Comparison of ENCODE assay signal across 10 mouse cellular contexts in genomic region chr11:60706696-60707480, GRCm38 (mm10). TPM values are rescaled to one million over a fixed set of nuclear protein-coding genes. Genes with fewer than 3 reads are reported as not detected.
DNase-seq lines count a peak whose midpoint lies in the region; ATAC-seq and TF ChIP-seq lines count a peak whose summit lies in the region.
"Had no signal": no experiment of that assay in that cellular context is flagged by ENCODE, and none has a peak within 500 bp of the region (broad histone marks: within the 10 kb centered on the region; RNA-seq: fewer than 3 reads in every experiment).

No protein-coding gene starts in this region.

- no peak overlapping the region for H3K27ac ChIP-seq in intestine, embryonic 14.5 days (ENCODE audit: low read depth)
- no peak overlapping the region for H3K27ac ChIP-seq in intestine, embryonic 15.5 days
- no peak overlapping the region for H3K27ac ChIP-seq in midbrain, embryonic 12.5 days (replicated peaks)
- H3K27ac ChIP-seq in midbrain, postnatal 0 days (ENCODE audit: low read depth, low read length): no peak overlapping the region
- H3K27ac ChIP-seq in embryonic fibroblast, embryonic 13.5 days (ENCODE audit: insufficient read depth, low read length): peak overlapping the region; percentile 69
- H3K27ac ChIP-seq in hindbrain, embryonic 16.5 days (ENCODE audit: low read depth, low read length): no peak overlapping the region
- H3K27ac ChIP-seq: lung, embryonic 15.5 days had no signal

- no peak for TF ChIP-seq CTCF in midbrain, postnatal 0 days (IDR thresholded peaks at IDR 0.05)
- TF ChIP-seq CTCF in embryonic fibroblast, embryonic 13.5 days (IDR thresholded peaks at IDR 0.05; ENCODE audit: borderline replicate concordance, insufficient read depth, low read length): no peak

- H3K9me3 ChIP-seq in intestine, embryonic 14.5 days (ENCODE audit: control insufficient read depth, low read length): no peaks in the 10 kb centered on the region
- H3K9me3 ChIP-seq in intestine, embryonic 15.5 days: no peaks in the 10 kb centered on the region
- no peaks in the 10 kb centered on the region for H3K9me3 ChIP-seq in midbrain, embryonic 12.5 days
- no peaks in the 10 kb centered on the region for H3K9me3 ChIP-seq in midbrain, postnatal 0 days (ENCODE audit: low read length)
- no peaks in the 10 kb centered on the region for H3K9me3 ChIP-seq in hindbrain, embryonic 16.5 days (ENCODE audit: control insufficient read depth, low read length)
- H3K9me3 ChIP-seq: lung, embryonic 15.5 days had no signal

- no peak overlapping the region for H3K4me3 ChIP-seq in intestine, embryonic 14.5 days (ENCODE audit: low read depth, low read length)
- H3K4me3 ChIP-seq in intestine, embryonic 15.5 days (replicated peaks): no peak overlapping the region
- H3K4me3 ChIP-seq in midbrain, embryonic 12.5 days: no peak overlapping the region
- H3K4me3 ChIP-seq in midbrain, postnatal 0 days (ENCODE audit: low read depth, low read length): no peak overlapping the region
- H3K4me3 ChIP-seq in embryonic fibroblast, embryonic 13.5 days (ENCODE audit: insufficient read depth, low read length): no peak overlapping the region
- H3K4me3 ChIP-seq in hindbrain, embryonic 16.5 days (ENCODE audit: low read length): no peak overlapping the region
- H3K4me3 ChIP-seq: lung, embryonic 15.5 days had no signal

- H3K36me3 ChIP-seq in intestine, embryonic 14.5 days (ENCODE audit: control insufficient read depth, insufficient read depth, low read length): peaks cover 91% of the 10 kb centered on the region
- peaks cover 49% of the 10 kb centered on the region for H3K36me3 ChIP-seq in intestine, embryonic 15.5 days
- H3K36me3 ChIP-seq in midbrain, embryonic 12.5 days: peaks cover 83% of the 10 kb centered on the region
- peaks cover 73% of the 10 kb centered on the region for H3K36me3 ChIP-seq in midbrain, postnatal 0 days (ENCODE audit: insufficient read depth, low read length)
- H3K36me3 ChIP-seq in hindbrain, embryonic 16.5 days (ENCODE audit: control insufficient read depth, insufficient read depth, low read length): peaks cover 52% of the 10 kb centered on the region

- no peaks in the 10 kb centered on the region for H3K27me3 ChIP-seq in intestine, embryonic 14.5 days (replicated peaks; ENCODE audit: control insufficient read depth, insufficient read depth, low read length)
- H3K27me3 ChIP-seq in intestine, embryonic 15.5 days (replicated peaks): no peaks in the 10 kb centered on the region
- H3K27me3 ChIP-seq in midbrain, embryonic 12.5 days: no peaks in the 10 kb centered on the region
- H3K27me3 ChIP-seq in midbrain, postnatal 0 days (ENCODE audit: insufficient read depth, low read length): no peaks in the 10 kb centered on the region
- no peaks in the 10 kb centered on the region for H3K27me3 ChIP-seq in hindbrain, embryonic 16.5 days (replicated peaks; ENCODE audit: control insufficient read depth, insufficient read depth, low read length)
- H3K27me3 ChIP-seq: lung, embryonic 15.5 days had no signal

- no peak for DNase-seq in intestine, embryonic 14.5 days (ENCODE audit: low spot score)
- DNase-seq in midbrain, postnatal 0 days (ENCODE audit: low spot score): no peak
- DNase-seq in layer of hippocampus, postnatal 10 days (ENCODE audit: low spot score in 2 of 2): peak; percentile 5 to 8
- no peak for DNase-seq in embryo, embryonic 11 days
- DNase-seq: thymus, postnatal 14 days had no signal

- H3K9ac ChIP-seq in intestine, embryonic 14.5 days (ENCODE audit: low read length): no peak overlapping the region
- no peak overlapping the region for H3K9ac ChIP-seq in intestine, embryonic 15.5 days
- H3K9ac ChIP-seq in midbrain, embryonic 12.5 days (replicated peaks): 0 out of 2 replicates have a peak overlapping the region, but pooled peaks have one; percentile 11
- H3K9ac ChIP-seq in midbrain, postnatal 0 days (replicated peaks; ENCODE audit: low read length, poor library complexity, severe bottlenecking): no peak overlapping the region
- H3K9ac ChIP-seq in hindbrain, embryonic 16.5 days (ENCODE audit: low read depth, low read length): no peak overlapping the region
- H3K9ac ChIP-seq: lung, embryonic 15.5 days had no signal

- WGBS in intestine, embryonic 14.5 days: 90% methylated on average over 14 of the region's 14 CpGs
- WGBS in intestine, embryonic 15.5 days: 90% methylated on average over 14 of the region's 14 CpGs
- WGBS in midbrain, embryonic 12.5 days: 86% methylated on average over 14 of the region's 14 CpGs
- WGBS in midbrain, postnatal 0 days: 87% methylated on average over 13 of the region's 14 CpGs
- WGBS in hindbrain, embryonic 16.5 days: 93% methylated on average over 14 of the region's 14 CpGs

- no peaks in the 10 kb centered on the region; the same call in 1 of the 2 replicates for H3K4me1 ChIP-seq in intestine, embryonic 14.5 days (replicated peaks; ENCODE audit: control insufficient read depth, insufficient read depth, low read length)
- H3K4me1 ChIP-seq in intestine, embryonic 15.5 days (replicated peaks): peaks cover 2% of the 10 kb centered on the region; the same call in 1 of the 2 replicates
- peaks cover 21% of the 10 kb centered on the region for H3K4me1 ChIP-seq in midbrain, embryonic 12.5 days
- no peaks in the 10 kb centered on the region for H3K4me1 ChIP-seq in midbrain, postnatal 0 days (ENCODE audit: insufficient read depth, low read length)
- H3K4me1 ChIP-seq in embryonic fibroblast, embryonic 13.5 days (ENCODE audit: control insufficient read depth, insufficient read depth, low read length): peaks cover 13% of the 10 kb centered on the region
- peaks cover 7% of the 10 kb centered on the region for H3K4me1 ChIP-seq in hindbrain, embryonic 16.5 days (ENCODE audit: control insufficient read depth, insufficient read depth, low read depth, low read length)

- no peak for TF ChIP-seq POLR2A in embryonic fibroblast, embryonic 13.5 days (IDR thresholded peaks at IDR 0.05; ENCODE audit: low read depth, low read length)

- peak; percentile 44; the same call in 1 of the 2 replicates for ATAC-seq in intestine, embryonic 14.5 days (replicated peaks; ENCODE audit: low FRiP score, low TSS enrichment, low read depth)
- no peak for ATAC-seq in intestine, embryonic 15.5 days
- no peak for ATAC-seq in midbrain, embryonic 12.5 days (ENCODE audit: low FRiP score, low read depth)
- ATAC-seq in midbrain, postnatal 0 days (ENCODE audit: low FRiP score): no peak
- ATAC-seq in hindbrain, embryonic 16.5 days: no peak

- no peak overlapping the region for H3K4me2 ChIP-seq in intestine, embryonic 14.5 days (ENCODE audit: low read length)
- no peak overlapping the region for H3K4me2 ChIP-seq in intestine, embryonic 15.5 days (replicated peaks)
- H3K4me2 ChIP-seq in midbrain, embryonic 12.5 days (replicated peaks): no peak overlapping the region
- H3K4me2 ChIP-seq in midbrain, postnatal 0 days (ENCODE audit: low read depth, low read length, poor library complexity, severe bottlenecking): no peak overlapping the region
- no peak overlapping the region for H3K4me2 ChIP-seq in hindbrain, embryonic 16.5 days (ENCODE audit: low read length)
- H3K4me2 ChIP-seq: lung, embryonic 15.5 days had no signal

RNA-seq across cellular contexts. Expression of gene Llgl1, which starts 7.4 kb away (rescaled TPM):
- polyA plus RNA-seq in intestine, embryonic 14.5 days (2014; fragmentation: Nextera tagmentation; extraction: Ambion mirVana): 53.7 and 53.8 TPM in 2 replicates
- polyA plus RNA-seq in intestine, embryonic 15.5 days (2015; fragmentation: Nextera tagmentation; extraction: Ambion mirVana): 32.6 and 34.3 TPM in 2 replicates
- polyA plus RNA-seq in midbrain, embryonic 12.5 days (2016; fragmentation: Nextera tagmentation; extraction: Ambion mirVana): 135 TPM in 2 replicates
- 38.0 and 46.8 TPM in 2 replicates for total RNA-seq in midbrain, postnatal 0 days (2014; rRNA removed)
- 25.8 and 26.8 TPM in 2 replicates for polyA plus RNA-seq in midbrain, postnatal 0 days (2015; fragmentation: Nextera tagmentation; extraction: Ambion mirVana)
- 26.6 and 32.2 TPM in 2 replicates for polyA plus RNA-seq in embryonic fibroblast, embryonic 13.5 days (2011; ENCODE audit: insufficient read length, low read depth, missing spikeins)
- total RNA-seq in layer of hippocampus, postnatal 10 days (2021): 10 to 100 TPM; 42.5 to 47.3 TPM
- polyA plus RNA-seq in hindbrain, embryonic 16.5 days (2015; fragmentation: Nextera tagmentation; extraction: Ambion mirVana): 42.9 and 52.3 TPM in 2 replicates

RNA-seq across cellular contexts. Expression of gene Flii, which starts 20.2 kb away (rescaled TPM):
- 87.2 and 91.8 TPM in 2 replicates for polyA plus RNA-seq in intestine, embryonic 14.5 days (2014; fragmentation: Nextera tagmentation; extraction: Ambion mirVana)
- polyA plus RNA-seq in intestine, embryonic 15.5 days (2015; fragmentation: Nextera tagmentation; extraction: Ambion mirVana): 74.8 and 86.2 TPM in 2 replicates
- 76.1 and 76.9 TPM in 2 replicates for polyA plus RNA-seq in midbrain, embryonic 12.5 days (2016; fragmentation: Nextera tagmentation; extraction: Ambion mirVana)
- 64.9 and 92.7 TPM in 2 replicates for total RNA-seq in midbrain, postnatal 0 days (2014; rRNA removed)
- 42.7 and 46.0 TPM in 2 replicates for polyA plus RNA-seq in midbrain, postnatal 0 days (2015; fragmentation: Nextera tagmentation; extraction: Ambion mirVana)
- polyA plus RNA-seq in embryonic fibroblast, embryonic 13.5 days (2011; ENCODE audit: insufficient read length, low read depth, missing spikeins): 71.6 and 97.3 TPM in 2 replicates
- 10 to 100 TPM; 54.7 to 57.8 TPM for total RNA-seq in layer of hippocampus, postnatal 10 days (2021)
- polyA plus RNA-seq in hindbrain, embryonic 16.5 days (2015; fragmentation: Nextera tagmentation; extraction: Ambion mirVana): 73.3 and 84.8 TPM in 2 replicates

RNA-seq across cellular contexts. Expression of gene Mief2, which starts 21.3 kb away (rescaled TPM):
- 11.4 and 11.8 TPM in 2 replicates for polyA plus RNA-seq in intestine, embryonic 14.5 days (2014; fragmentation: Nextera tagmentation; extraction: Ambion mirVana)
- 9.3 and 9.4 TPM in 2 replicates for polyA plus RNA-seq in intestine, embryonic 15.5 days (2015; fragmentation: Nextera tagmentation; extraction: Ambion mirVana)
- 14.3 and 15.2 TPM in 2 replicates for polyA plus RNA-seq in midbrain, embryonic 12.5 days (2016; fragmentation: Nextera tagmentation; extraction: Ambion mirVana)
- 36.6 and 37.9 TPM in 2 replicates for total RNA-seq in midbrain, postnatal 0 days (2014; rRNA removed)
- 24.0 and 25.3 TPM in 2 replicates for polyA plus RNA-seq in midbrain, postnatal 0 days (2015; fragmentation: Nextera tagmentation; extraction: Ambion mirVana)
- polyA plus RNA-seq in embryonic fibroblast, embryonic 13.5 days (2011; ENCODE audit: insufficient read length, low read depth, missing spikeins): 7.4 and 14.2 TPM in 2 replicates
- 10 to 100 TPM; 25.4 to 27.7 TPM for total RNA-seq in layer of hippocampus, postnatal 10 days (2021)
- polyA plus RNA-seq in hindbrain, embryonic 16.5 days (2015; fragmentation: Nextera tagmentation; extraction: Ambion mirVana): 26.2 and 29.7 TPM in 2 replicates

Comparison
In these comparisons a context has a peak if more than half of its experiments do, and no peak if none do; other contexts are left out.
1. DNase-seq: peak in layer of hippocampus, postnatal 10 days (2 of 2); none in intestine, embryonic 14.5 days (single experiment), midbrain, postnatal 0 days (single experiment) and embryo, embryonic 11 days (single experiment).